In the genomic region with DNA sequence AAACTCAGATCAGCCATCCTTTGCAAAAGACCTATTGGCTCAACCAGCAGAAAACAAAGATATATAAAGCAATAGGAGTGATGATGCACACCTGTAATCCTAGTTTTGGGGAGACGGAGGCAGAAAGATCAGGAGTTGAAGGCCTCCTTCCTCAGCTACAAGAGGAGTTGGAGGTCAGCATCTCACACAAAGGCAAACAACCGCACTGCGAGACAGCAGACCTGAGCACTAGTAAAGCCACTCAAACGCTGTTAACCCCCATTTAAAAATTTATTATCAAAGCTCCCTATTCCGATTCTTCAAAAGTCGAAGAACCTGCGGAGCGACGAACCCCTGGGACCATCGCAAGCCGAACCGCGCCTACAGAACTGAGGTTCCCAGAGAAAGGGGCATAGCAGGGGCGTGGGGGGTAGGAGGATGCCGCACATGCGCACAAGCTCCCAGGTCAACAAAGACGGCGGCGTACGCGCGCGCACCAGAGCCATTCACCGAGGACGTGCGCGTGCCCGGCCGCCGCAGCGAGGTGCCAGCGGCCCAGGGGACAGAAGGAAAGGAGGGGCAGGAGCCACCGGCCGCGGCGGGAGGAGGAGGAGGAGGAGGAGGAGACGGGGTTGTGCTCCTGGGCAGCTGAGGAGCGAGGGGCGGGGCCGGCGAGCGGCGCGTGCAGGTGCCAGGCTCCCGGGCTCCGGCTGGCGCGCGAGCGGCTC, we compare ENCODE assay signal across 7 mouse cellular contexts. TPM values are rescaled to one million over a fixed set of nuclear protein-coding genes. Genes with fewer than 3 reads are reported as not detected.
DNase-seq lines count a peak whose midpoint lies in the region; ATAC-seq and TF ChIP-seq lines count a peak whose summit lies in the region.

No protein-coding gene starts in this region.

- no peaks in the 10 kb centered on the region for H3K9me3 ChIP-seq in embryonic facial prominence, embryonic 12.5 days
- H3K9me3 ChIP-seq in limb, embryonic 12.5 days: no peaks in the 10 kb centered on the region
- H3K9me3 ChIP-seq in midbrain, embryonic 15.5 days: no peaks in the 10 kb centered on the region

- under 1% methylated on average over 31 of the region's 50 CpGs for WGBS in embryonic facial prominence, embryonic 12.5 days
- WGBS in kidney, adult 2 months: 2% methylated on average over 48 of the region's 50 CpGs
- WGBS in limb, embryonic 12.5 days: under 1% methylated on average over 38 of the region's 50 CpGs
- 1% methylated on average over 36 of the region's 50 CpGs for WGBS in midbrain, embryonic 15.5 days
- under 1% methylated on average over 46 of the region's 50 CpGs for WGBS in spleen, adult 2 months

- peak; percentile 97 for DNase-seq in adrenal gland, postnatal 25 days
- DNase-seq in heart, adult 18-20 months: peak; percentile 94 to 96
- DNase-seq in kidney, adult 2 months: peak; percentile 97
- DNase-seq in spleen, adult 2 months (ENCODE audit: low read depth in 1 of 2, low spot score in 2 of 2): peak; percentile 76 to 91

- peak overlapping the region; percentile 80 for H3K4me2 ChIP-seq in embryonic facial prominence, embryonic 12.5 days (replicated peaks)
- peak overlapping the region; percentile 75 for H3K4me2 ChIP-seq in limb, embryonic 12.5 days
- H3K4me2 ChIP-seq in midbrain, embryonic 15.5 days: peak overlapping the region; percentile 55

- no peak for TF ChIP-seq CTCF in kidney, adult 2 months (conservative IDR thresholded peaks at IDR 0.05; ENCODE audit: insufficient read depth, insufficient read length, low read depth, low read length)
- TF ChIP-seq CTCF in spleen, adult 2 months (IDR thresholded peaks at IDR 0.05; ENCODE audit: extremely low read depth, insufficient read depth, insufficient read length, insufficient replicate concordance): no peak

- H3K4me1 ChIP-seq in embryonic facial prominence, embryonic 12.5 days: peaks cover 26% of the 10 kb centered on the region
- peaks cover 6% of the 10 kb centered on the region; the same call in 1 of the 2 replicates for H3K4me1 ChIP-seq in kidney, adult 2 months (ENCODE audit: control insufficient read depth, insufficient read depth, low read length)
- H3K4me1 ChIP-seq in limb, embryonic 12.5 days (replicated peaks): peaks cover 25% of the 10 kb centered on the region
- peaks cover 43% of the 10 kb centered on the region for H3K4me1 ChIP-seq in midbrain, embryonic 15.5 days
- H3K4me1 ChIP-seq in spleen, adult 2 months (ENCODE audit: control insufficient read depth, insufficient read depth, insufficient read length): peaks cover 7% of the 10 kb centered on the region

- peak; percentile 91 for ATAC-seq in embryonic facial prominence, embryonic 12.5 days (ENCODE audit: insufficient number of reproducible peaks, insufficient read depth, low FRiP score, low TSS enrichment)
- ATAC-seq in limb, embryonic 12.5 days (ENCODE audit: insufficient number of reproducible peaks, insufficient read depth, low FRiP score, low TSS enrichment, low read depth): peak; percentile 89
- ATAC-seq in midbrain, embryonic 15.5 days (replicated peaks): peak; percentile 91

- no peaks in the 10 kb centered on the region for H3K36me3 ChIP-seq in embryonic facial prominence, embryonic 12.5 days
- no peaks in the 10 kb centered on the region for H3K36me3 ChIP-seq in kidney, adult 2 months (ENCODE audit: control insufficient read depth, insufficient read depth, low read length)
- peaks cover 8% of the 10 kb centered on the region; the same call in 1 of the 2 replicates for H3K36me3 ChIP-seq in limb, embryonic 12.5 days
- no peaks in the 10 kb centered on the region for H3K36me3 ChIP-seq in midbrain, embryonic 15.5 days (replicated peaks)
- no peaks in the 10 kb centered on the region for H3K36me3 ChIP-seq in spleen, adult 2 months (ENCODE audit: control insufficient read depth, insufficient read depth, low read length)

- H3K9ac ChIP-seq in embryonic facial prominence, embryonic 12.5 days: peak overlapping the region; percentile 96
- peak overlapping the region; percentile 98 for H3K9ac ChIP-seq in limb, embryonic 12.5 days (replicated peaks)
- peak overlapping the region; percentile 99 for H3K9ac ChIP-seq in midbrain, embryonic 15.5 days

- peak overlapping the region; percentile 97 for H3K27ac ChIP-seq in embryonic facial prominence, embryonic 12.5 days
- H3K27ac ChIP-seq in kidney, adult 2 months (ENCODE audit: insufficient read depth, low read depth, low read length): peak overlapping the region; percentile 58
- peak overlapping the region; percentile 97 for H3K27ac ChIP-seq in limb, embryonic 12.5 days
- peak overlapping the region; percentile 98 for H3K27ac ChIP-seq in midbrain, embryonic 15.5 days
- H3K27ac ChIP-seq in spleen, adult 2 months (ENCODE audit: insufficient read depth, low read length): peak overlapping the region; percentile 86

- no peaks in the 10 kb centered on the region for H3K27me3 ChIP-seq in embryonic facial prominence, embryonic 12.5 days
- no peaks in the 10 kb centered on the region for H3K27me3 ChIP-seq in kidney, adult 2 months (replicated peaks; ENCODE audit: control insufficient read depth, insufficient read depth, low read length)
- no peaks in the 10 kb centered on the region for H3K27me3 ChIP-seq in limb, embryonic 12.5 days
- H3K27me3 ChIP-seq in midbrain, embryonic 15.5 days (replicated peaks): no peaks in the 10 kb centered on the region
- H3K27me3 ChIP-seq in spleen, adult 2 months (ENCODE audit: control insufficient read depth, insufficient read depth, low read length): no peaks in the 10 kb centered on the region

- peak; percentile 33 for TF ChIP-seq POLR2A in kidney, adult 2 months (IDR thresholded peaks at IDR 0.05; ENCODE audit: low read depth, low read length)
- TF ChIP-seq POLR2A in spleen, adult 2 months (IDR thresholded peaks at IDR 0.05; ENCODE audit: low read depth, low read length): no peak

- H3K4me3 ChIP-seq in embryonic facial prominence, embryonic 12.5 days: peak overlapping the region; percentile 99
- H3K4me3 ChIP-seq in kidney, adult 2 months (ENCODE audit: insufficient read depth, low read depth, low read length): peak overlapping the region; percentile 74
- H3K4me3 ChIP-seq in limb, embryonic 12.5 days (replicated peaks): peak overlapping the region; percentile 96
- H3K4me3 ChIP-seq in midbrain, embryonic 15.5 days: peak overlapping the region; percentile 100
- peak overlapping the region; percentile 95 for H3K4me3 ChIP-seq in spleen, adult 2 months (ENCODE audit: extremely low read depth, insufficient read depth, insufficient read length)

RNA-seq across cellular contexts. Expression of gene Spast, which starts 0.4 kb away (rescaled TPM):
- 29.4 and 33.1 TPM in 2 replicates for total RNA-seq in adrenal gland, postnatal 25 days (2021)
- 28.9 and 34.5 TPM in 2 replicates for polyA plus RNA-seq in embryonic facial prominence, embryonic 12.5 days (2016; fragmentation: Nextera tagmentation; extraction: Ambion mirVana)
- total RNA-seq in heart, adult 18-20 months (2021): 10 to 100 TPM; 29.9 to 32.4 TPM
- 3.5 and 4.2 TPM in 2 replicates for polyA plus RNA-seq in kidney, adult 2 months (2012; rRNA removed)
- 26.0 and 30.7 TPM in 2 replicates for polyA plus RNA-seq in limb, embryonic 12.5 days (2016; fragmentation: Nextera tagmentation; extraction: Ambion mirVana)
- polyA plus RNA-seq in midbrain, embryonic 15.5 days (2015; fragmentation: Nextera tagmentation; extraction: Ambion mirVana): 37.6 and 38.4 TPM in 2 replicates
- 3.0 and 4.7 TPM in 2 replicates for polyA plus RNA-seq in spleen, adult 2 months (2012; rRNA removed)

RNA-seq across cellular contexts. Expression of gene Dpy30, which starts 14.6 kb away (rescaled TPM):
- 95.9 and 99.6 TPM in 2 replicates for total RNA-seq in adrenal gland, postnatal 25 days (2021)
- 233 and 238 TPM in 2 replicates for polyA plus RNA-seq in embryonic facial prominence, embryonic 12.5 days (2016; fragmentation: Nextera tagmentation; extraction: Ambion mirVana)
- total RNA-seq in heart, adult 18-20 months (2021): 10 to 100 TPM; 36.5 to 48.4 TPM
- 38.1 and 57.3 TPM in 2 replicates for polyA plus RNA-seq in kidney, adult 2 months (2012; rRNA removed)
- 274 and 295 TPM in 2 replicates for polyA plus RNA-seq in limb, embryonic 12.5 days (2016; fragmentation: Nextera tagmentation; extraction: Ambion mirVana)
- 182 and 191 TPM in 2 replicates for polyA plus RNA-seq in midbrain, embryonic 15.5 days (2015; fragmentation: Nextera tagmentation; extraction: Ambion mirVana)
- 14.1 and 14.5 TPM in 2 replicates for polyA plus RNA-seq in spleen, adult 2 months (2012; rRNA removed)

RNA-seq across cellular contexts. Expression of gene Memo1, which starts 43.1 kb away (rescaled TPM):
- 111 and 128 TPM in 2 replicates for total RNA-seq in adrenal gland, postnatal 25 days (2021)
- polyA plus RNA-seq in embryonic facial prominence, embryonic 12.5 days (2016; fragmentation: Nextera tagmentation; extraction: Ambion mirVana): 77.9 and 83.7 TPM in 2 replicates
- total RNA-seq in heart, adult 18-20 months (2021): 10 to 100 TPM; 57.4 to 63.2 TPM
- 38.7 and 43.1 TPM in 2 replicates for polyA plus RNA-seq in kidney, adult 2 months (2012; rRNA removed)
- polyA plus RNA-seq in limb, embryonic 12.5 days (2016; fragmentation: Nextera tagmentation; extraction: Ambion mirVana): 77.7 and 80.1 TPM in 2 replicates
- 51.3 and 57.8 TPM in 2 replicates for polyA plus RNA-seq in midbrain, embryonic 15.5 days (2015; fragmentation: Nextera tagmentation; extraction: Ambion mirVana)
- 30.7 and 35.4 TPM in 2 replicates for polyA plus RNA-seq in spleen, adult 2 months (2012; rRNA removed)

RNA-seq across cellular contexts. Expression of gene Slc30a6, which starts 57.0 kb away (rescaled TPM):
- 29.0 TPM in 2 replicates for total RNA-seq in adrenal gland, postnatal 25 days (2021)
- 36.8 and 38.0 TPM in 2 replicates for polyA plus RNA-seq in embryonic facial prominence, embryonic 12.5 days (2016; fragmentation: Nextera tagmentation; extraction: Ambion mirVana)
- 1 to 10 TPM; 6.6 to 7.7 TPM for total RNA-seq in heart, adult 18-20 months (2021)
- polyA plus RNA-seq in kidney, adult 2 months (2012; rRNA removed): 27.0 and 30.6 TPM in 2 replicates
- 41.0 and 41.5 TPM in 2 replicates for polyA plus RNA-seq in limb, embryonic 12.5 days (2016; fragmentation: Nextera tagmentation; extraction: Ambion mirVana)
- polyA plus RNA-seq in midbrain, embryonic 15.5 days (2015; fragmentation: Nextera tagmentation; extraction: Ambion mirVana): 32.3 and 33.0 TPM in 2 replicates
- 9.5 and 10.1 TPM in 2 replicates for polyA plus RNA-seq in spleen, adult 2 months (2012; rRNA removed)

Comparison
In these comparisons a context has a peak if more than half of its experiments do, and no peak if none do; other contexts are left out.
1. Peak in every context shown above with its lines: DNase-seq, ATAC-seq, H3K4me3 ChIP-seq and H3K27ac ChIP-seq.